Mouse (Mus musculus) bone marrow, adult 2 months (tissue): Measurements from ENCODE around the gene Irgm2.

Experiments
- CTCF ChIP-seq: fragments of 200-500 bp; IDR thresholded peaks from 2 replicates; pipeline ENCODE4 v1.5.1; 2011; ENCODE audit warnings: low read length, control low read depth; ENCODE audit not compliant: control insufficient read depth, insufficient read depth
- POLR2A ChIP-seq: fragments of 200-500 bp; IDR thresholded peaks from 2 replicates; pipeline ENCODE4 v1.6.1; 2011; ENCODE audit warnings: low read depth, mild to moderate bottlenecking, control low read depth, low read length, borderline replicate concordance; ENCODE audit not compliant: control insufficient read depth

GRCm38 (mm10) chr11:58223751-58224150 lies 24.3 kb downstream of the Irgm2 start:
- no peak for TF ChIP-seq CTCF
- no peak for TF ChIP-seq POLR2A
